Mouse (Mus musculus): ENCODE measurements at regions not wholly inside any gene's neighbourhood (a gene's known extent, or its start where the extent isn't known, plus 50 kb on each side); places are given as distances from the start of the nearest gene placed in this dataset.

- TF ChIP-seq CTCF (IDR thresholded peaks at IDR 0.05; ENCODE audit: borderline replicate concordance, insufficient read depth, low read length) (no peak), POLR2A (IDR thresholded peaks at IDR 0.05; ENCODE audit: low read depth, low read length) (no peak)
Measured at GRCm38 (mm10) chr9:94094800-94095199, 443.1 kb downstream of the 1190002N15Rik start.

All from embryonic fibroblast, embryonic 13.5 days (primary cell).